Mouse (Mus musculus) liver, embryonic 13.5 days (tissue): Measurements from ENCODE around the gene Ahsa2. TPM values are rescaled to one million over a fixed set of nuclear protein-coding genes. Genes with fewer than 3 reads are reported as not detected.
"Not testable (repeated sequence)": the region's sequence is repeated elsewhere in the genome, so short reads cannot be mapped to it uniquely, and the experiment has no call there.

Experiments
- ATAC-seq: fragments of 200-750 bp; cut with Nextera tagmentation; 2 replicates; pipeline ENCODE4 v1.8.0; 2017; ENCODE audit warnings: low read depth, mild to moderate bottlenecking, moderate number of reproducible peaks, moderate library complexity
- DNase-seq: peaks from one replicate; pipeline ENCODE4 v3.0.0; 2022
- H3K27ac ChIP-seq: fragments of 300-500 bp; sonication (generic); 2 replicates; pipeline ENCODE4 v1.5.1; 2015; ENCODE audit warnings: moderate library complexity, mild to moderate bottlenecking, inconsistent platforms
- H3K27me3 ChIP-seq: fragments of 300-500 bp; sonication (generic); 2 replicates; pipeline ENCODE4 v1.6.1; 2015; ENCODE audit warnings: mild to moderate bottlenecking, inconsistent platforms
- H3K36me3 ChIP-seq: fragments of 300-500 bp; sonication (generic); 2 replicates; pipeline ENCODE4 v1.6.1; 2015; ENCODE audit warnings: mild to moderate bottlenecking, inconsistent platforms
- H3K4me1 ChIP-seq: fragments of 300-500 bp; sonication (generic); replicated peaks from 2 replicates; pipeline ENCODE4 v1.6.1; 2015; ENCODE audit warnings: inconsistent platforms
- H3K4me2 ChIP-seq: fragments of 300-500 bp; sonication (generic); 2 replicates; pipeline ENCODE4 v1.6.1; 2015; ENCODE audit warnings: inconsistent platforms, mild to moderate bottlenecking, moderate library complexity
- H3K4me3 ChIP-seq: fragments of 300-500 bp; sonication (generic); replicated peaks from 2 replicates; pipeline ENCODE4 v1.5.1; 2015; ENCODE audit warnings: mild to moderate bottlenecking, inconsistent platforms
- H3K9ac ChIP-seq: fragments of 300-500 bp; sonication (generic); 2 replicates; pipeline ENCODE4 v1.6.1; 2015; ENCODE audit warnings: mild to moderate bottlenecking, inconsistent platforms
- H3K9me3 ChIP-seq: fragments of 300-500 bp; sonication (generic); replicated peaks from 2 replicates; pipeline ENCODE4 v1.6.1; 2016; ENCODE audit warnings: inconsistent platforms
- WGBS: fragments of 180-500 bp; shearing (Covaris S2); methylation state at CpG from one replicate; pipeline ENCODE4 v1.1.7; 2015; ENCODE audit not compliant: insufficient replicate concordance; 5-methylcytosine and 5-hydroxymethylcytosine counted together
- polyA plus RNA-seq: library from polyadenylated mRNA; unstranded; fragments of >200 nt; fragmentation: Nextera tagmentation; extraction: Ambion mirVana; gene quantifications from 2 replicates; pipeline ENCODE4 v1.2.1, GENCODE M21; 2015

The Ahsa2 gene
- 30.0 and 43.5 TPM in 2 replicates for polyA plus RNA-seq

- Histone ChIP-seq H3K27ac (peak within 1 kb of the TSS; percentile 92), H3K4me3 (peak within 1 kb of the TSS; percentile 92), H3K4me1 (peaks cover 35% of the 10 kb centered on the region), H3K27me3 (no peaks in the 10 kb centered on the region), H3K36me3 (peaks cover 29% of the 10 kb centered on the region), H3K9me3 (no peaks in the 10 kb centered on the region), H3K9ac (peak within 1 kb of the TSS; percentile 96), H3K4me2 (peak within 1 kb of the TSS; percentile 86)
- ATAC-seq (peak; percentile 93), DNase-seq (peak; percentile 96)
- WGBS = under 1% methylated on average over 57 of the region's 66 CpGs
Measured at GRCm38 (mm10) chr11:23497718-23498509, at the start of gene Ahsa2. TSS of gene Ahsa2 (minus strand) at chr11:23498030.

- H3K4me3 ChIP-seq = no peak overlapping the region
- ATAC-seq (no peak), DNase-seq (no peak)
- no peak overlapping the region for H3K27ac ChIP-seq
- no peaks in the 10 kb centered on the region for H3K4me1 ChIP-seq
- H3K36me3 ChIP-seq = no peaks in the 10 kb centered on the region
- no peaks in the 10 kb centered on the region for H3K9me3 ChIP-seq
- 59% methylated on average over 2 of the region's 2 CpGs for whole genome bisulfite sequencing
- H3K4me2 ChIP-seq = no peak overlapping the region
- no peak overlapping the region for H3K9ac ChIP-seq
- no peaks in the 10 kb centered on the region for H3K27me3 ChIP-seq
Measured at GRCm38 (mm10) chr11:23537446-23537845, 39.6 kb upstream of the Ahsa2 start.

DNA sequence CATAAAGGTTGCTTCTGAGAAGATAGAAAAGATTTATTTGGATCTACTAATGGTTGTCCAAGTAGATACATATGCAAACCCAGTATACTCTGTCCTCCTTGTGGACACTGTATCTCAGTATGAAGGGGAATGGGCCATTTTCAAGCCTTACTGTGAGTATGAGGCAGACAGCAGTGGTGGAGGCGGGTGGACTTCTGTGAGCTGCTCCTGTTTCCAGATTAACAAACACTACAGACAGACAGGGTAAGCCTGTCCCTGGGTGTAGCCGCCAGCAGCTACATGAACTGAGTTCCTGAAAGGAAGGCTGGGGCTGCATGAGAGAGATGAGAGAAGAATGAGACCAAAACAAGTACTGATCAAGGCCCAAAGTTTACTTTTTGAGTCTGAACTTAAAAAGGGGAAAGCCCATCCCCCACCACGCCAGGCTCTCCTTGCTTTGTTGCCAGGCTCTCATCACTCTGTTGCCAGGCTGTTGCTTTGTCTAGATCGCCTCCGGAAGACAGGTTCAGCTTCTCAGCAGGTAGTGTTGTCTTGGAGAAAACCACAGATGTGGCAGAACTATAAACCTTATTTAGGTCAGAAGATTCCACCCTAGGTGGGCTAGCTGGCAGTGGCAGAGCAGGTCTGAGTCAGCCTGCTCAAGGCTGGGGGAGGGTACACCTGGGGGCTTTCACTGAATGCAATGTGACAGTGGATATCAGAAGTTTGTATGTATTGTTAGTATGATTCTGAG lies 22.8 kb upstream of the Ahsa2 start, which contains the start of gene 1700093K21Rik:
1700093K21Rik (minus strand) TSS at position 683 of the 733 bp plus-strand sequence.
- Histone ChIP-seq H3K27ac (no peak within 1 kb of the TSS), H3K27me3 (no peaks in the 10 kb centered on the region), H3K4me3 (no peak within 1 kb of the TSS), H3K4me1 (no peaks in the 10 kb centered on the region), H3K9me3 (no peaks in the 10 kb centered on the region), H3K36me3 (no peaks in the 10 kb centered on the region), H3K4me2 (no peak within 1 kb of the TSS), H3K9ac (no peak within 1 kb of the TSS)
- no peak for DNase-seq
- no peak for ATAC-seq
- 50% methylated on average over 5 of the region's 5 CpGs for WGBS

- H3K4me2 ChIP-seq = no peak overlapping the region
Measured at GRCm38 (mm10) chr11:23518981-23519380, 21.2 kb upstream of the Ahsa2 start.

DNA sequence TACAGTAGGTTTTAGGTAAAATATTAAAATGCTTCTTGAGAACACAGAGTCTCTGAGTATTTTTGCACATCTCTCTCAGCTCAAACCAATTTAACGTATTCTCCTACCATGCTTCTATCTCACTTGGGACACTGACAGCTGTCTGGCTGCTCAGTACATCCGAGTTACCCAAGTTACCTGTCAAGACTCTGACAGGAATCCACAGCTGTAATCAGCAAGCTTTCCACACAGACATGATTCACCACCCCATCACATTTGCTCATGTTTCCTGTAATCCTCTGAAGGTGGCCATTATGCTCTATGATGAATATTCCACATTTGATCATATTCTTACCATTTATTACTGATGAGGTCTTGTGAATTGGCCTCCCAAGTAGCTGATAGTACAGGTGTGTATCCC lies 17.5 kb upstream of the Ahsa2 start:
- WGBS = 55% methylated on average over 2 of the region's 2 CpGs

More at GRCm38 (mm10) chr11:23518981-23519380, 21.2 kb upstream of the Ahsa2 start:
- H3K4me1 ChIP-seq = no peaks in the 10 kb centered on the region
- ATAC-seq = no peak
- no peak overlapping the region for H3K4me3 ChIP-seq
- no peak for DNase-seq
- no peaks in the 10 kb centered on the region for H3K27me3 ChIP-seq
- no peak overlapping the region for H3K27ac ChIP-seq
- H3K9ac ChIP-seq = no peak overlapping the region
- no peaks in the 10 kb centered on the region for H3K36me3 ChIP-seq
- H3K9me3 ChIP-seq = no peaks in the 10 kb centered on the region
- WGBS = 64% methylated on average over 3 of the region's 3 CpGs

GRCm38 (mm10) chr11:23514785-23515184 lies 17.0 kb upstream of the Ahsa2 start:
- not testable (repeated sequence) for H3K27ac ChIP-seq, ATAC-seq, DNase-seq, H3K9ac ChIP-seq, H3K4me2 ChIP-seq, H3K36me3 ChIP-seq, H3K4me3 ChIP-seq, H3K4me1 ChIP-seq, H3K9me3 ChIP-seq, H3K27me3 ChIP-seq
- 45% methylated on average over 4 of the region's 4 CpGs for WGBS

More for the DNA sequence above, 17.5 kb upstream of the Ahsa2 start:
- H3K27me3 ChIP-seq = no peaks in the 10 kb centered on the region
- no peak overlapping the region for H3K27ac ChIP-seq
- ATAC-seq (no peak), DNase-seq (no peak)
- H3K36me3 ChIP-seq = no peaks in the 10 kb centered on the region
- H3K4me3 ChIP-seq = no peak overlapping the region
- H3K4me2 ChIP-seq = no peak overlapping the region
- no peaks in the 10 kb centered on the region for H3K4me1 ChIP-seq
- no peak overlapping the region for H3K9ac ChIP-seq
- H3K9me3 ChIP-seq = no peaks in the 10 kb centered on the region

- H3K4me2 ChIP-seq, H3K9me3 ChIP-seq, H3K9ac ChIP-seq, H3K27ac ChIP-seq, ATAC-seq, H3K4me3 ChIP-seq, H3K36me3 ChIP-seq, DNase-seq, H3K4me1 ChIP-seq, H3K27me3 ChIP-seq: not testable (repeated sequence)
- 67% methylated on average over 5 of the region's 5 CpGs for WGBS
Measured at GRCm38 (mm10) chr11:23504801-23505200, 7.0 kb upstream of the Ahsa2 start.

DNA sequence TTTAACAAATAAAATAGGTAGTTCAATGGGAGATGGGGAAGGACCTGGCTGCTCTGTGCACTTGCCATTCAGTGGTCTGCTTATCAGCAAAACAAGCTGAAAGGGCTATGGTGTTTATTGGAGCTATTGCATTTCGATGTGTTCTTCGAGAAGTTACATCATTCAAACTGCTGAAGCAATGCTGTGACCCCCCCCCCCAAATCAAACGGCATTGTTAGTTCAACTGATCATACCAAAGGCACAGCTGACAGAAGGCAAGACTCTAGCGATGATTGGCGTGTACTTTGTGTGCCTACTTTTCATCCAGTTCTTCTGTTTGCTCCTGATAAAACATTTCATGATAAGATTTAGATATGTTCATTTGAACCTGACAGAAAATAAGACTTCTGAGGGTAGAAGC lies 779 bp upstream of the Ahsa2 start:
- no peak for ATAC-seq

GRCm38 (mm10) chr11:23497335-23497717 lies 504 bp downstream of the Ahsa2 start:
- H3K36me3 ChIP-seq = peaks cover 35% of the 10 kb centered on the region
- H3K9ac ChIP-seq = peak overlapping the region; percentile 96
- peak overlapping the region; percentile 84 for H3K4me2 ChIP-seq
- 0% methylated on average over 22 of the region's 22 CpGs for WGBS
- DNase-seq (no peak), ATAC-seq (peak; percentile 64)
- H3K27me3 ChIP-seq = no peaks in the 10 kb centered on the region
- H3K4me3 ChIP-seq = peak overlapping the region; percentile 92
- H3K4me1 ChIP-seq = peaks cover 35% of the 10 kb centered on the region
- H3K27ac ChIP-seq = peak overlapping the region; percentile 92
- H3K9me3 ChIP-seq = no peaks in the 10 kb centered on the region

More for the DNA sequence above, 779 bp upstream of the Ahsa2 start:
- no peak for DNase-seq
- peaks cover 22% of the 10 kb centered on the region for H3K36me3 ChIP-seq
- H3K9ac ChIP-seq = peak overlapping the region; percentile 76
- no peaks in the 10 kb centered on the region for H3K27me3 ChIP-seq
- no peaks in the 10 kb centered on the region for H3K9me3 ChIP-seq
- peak overlapping the region; percentile 86 for H3K4me2 ChIP-seq
- peak overlapping the region; percentile 67 for H3K4me3 ChIP-seq
- peaks cover 35% of the 10 kb centered on the region for H3K4me1 ChIP-seq
- H3K27ac ChIP-seq = peak overlapping the region; percentile 75
- 16% methylated on average over 5 of the region's 5 CpGs for WGBS

DNA sequence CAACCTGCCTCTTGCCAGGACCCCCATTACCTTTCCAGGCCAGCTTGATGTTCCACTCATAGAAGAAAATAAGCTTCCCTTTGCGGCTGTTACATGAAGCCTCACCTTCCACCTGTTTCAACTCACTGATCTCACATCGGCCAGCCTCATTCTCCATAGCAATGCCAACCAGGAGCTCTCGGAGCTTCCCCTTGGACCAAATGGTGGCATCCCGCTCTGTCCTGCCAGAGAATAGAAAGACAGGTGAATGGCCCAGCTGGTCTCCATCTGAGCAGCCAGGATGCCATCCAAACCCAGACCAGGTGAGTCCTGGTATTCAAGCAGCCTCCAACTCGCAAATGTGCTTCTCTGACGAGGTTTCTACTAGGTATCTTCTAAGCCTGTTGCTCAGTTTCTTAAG lies 1.2 kb downstream of the Ahsa2 start:
- WGBS = 61% methylated on average over 6 of the region's 6 CpGs
- DNase-seq (peak; percentile 4), ATAC-seq (no peak)
- Histone ChIP-seq H3K27ac (0 out of 2 replicates have a peak overlapping the region, but pooled peaks have one; percentile 92), H3K27me3 (no peaks in the 10 kb centered on the region), H3K4me3 (peak overlapping the region; percentile 92), H3K36me3 (peaks cover 40% of the 10 kb centered on the region), H3K9ac (peak overlapping the region; percentile 96), H3K4me2 (peak overlapping the region; percentile 84), H3K4me1 (peaks cover 35% of the 10 kb centered on the region), H3K9me3 (no peaks in the 10 kb centered on the region)

DNA sequence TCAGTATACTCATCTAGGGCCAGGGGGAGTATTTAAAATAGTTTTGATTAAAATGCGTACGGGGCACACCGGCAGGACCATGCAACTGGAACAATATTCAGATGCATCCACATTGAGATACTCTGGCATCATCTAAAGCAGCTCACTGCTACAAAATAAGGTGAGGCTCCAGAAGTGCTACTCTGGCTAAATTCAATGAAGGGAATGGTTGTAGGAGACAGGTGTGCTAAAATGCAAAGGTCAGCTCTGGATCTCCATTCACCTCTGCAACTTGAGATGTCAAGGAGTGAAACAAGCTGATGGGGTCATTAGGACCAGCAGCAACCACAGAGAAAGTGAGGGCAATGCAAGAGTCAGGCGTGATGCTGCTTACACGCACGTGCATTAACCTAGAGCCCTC lies 2.6 kb downstream of the Ahsa2 start:
- DNase-seq = no peak
- peaks cover 35% of the 10 kb centered on the region for H3K4me1 ChIP-seq
- H3K9me3 ChIP-seq = no peaks in the 10 kb centered on the region
- peak overlapping the region; percentile 84; the same call in 1 of the 2 replicates for H3K4me2 ChIP-seq
- H3K4me3 ChIP-seq = no peak overlapping the region
- 90% methylated on average over 6 of the region's 6 CpGs for WGBS
- H3K9ac ChIP-seq = no peak overlapping the region
- H3K36me3 ChIP-seq = peaks cover 54% of the 10 kb centered on the region
- no peak for ATAC-seq
- no peak overlapping the region for H3K27ac ChIP-seq
- H3K27me3 ChIP-seq = no peaks in the 10 kb centered on the region
